Mouse (Mus musculus): ENCODE results near the gene Azin2.

GRCm38 (mm10) chr4:129003720-129004119 is 41.5 kb upstream of the Azin2 start:
- TF ChIP-seq CTCF (IDR thresholded peaks at IDR 0.05; ENCODE audit: control insufficient read depth, insufficient read depth, insufficient read length) (no peak), MYOG (IDR thresholded peaks at IDR 0.05; ENCODE audit: control insufficient read depth, extremely low read depth, insufficient read length) (no peak), MAX (IDR thresholded peaks at IDR 0.05) (no peak), USF1 (IDR thresholded peaks at IDR 0.05; ENCODE audit: low read depth) (no peak)
